Mouse (Mus musculus): ENCODE results near the gene Serhl.

DNA sequence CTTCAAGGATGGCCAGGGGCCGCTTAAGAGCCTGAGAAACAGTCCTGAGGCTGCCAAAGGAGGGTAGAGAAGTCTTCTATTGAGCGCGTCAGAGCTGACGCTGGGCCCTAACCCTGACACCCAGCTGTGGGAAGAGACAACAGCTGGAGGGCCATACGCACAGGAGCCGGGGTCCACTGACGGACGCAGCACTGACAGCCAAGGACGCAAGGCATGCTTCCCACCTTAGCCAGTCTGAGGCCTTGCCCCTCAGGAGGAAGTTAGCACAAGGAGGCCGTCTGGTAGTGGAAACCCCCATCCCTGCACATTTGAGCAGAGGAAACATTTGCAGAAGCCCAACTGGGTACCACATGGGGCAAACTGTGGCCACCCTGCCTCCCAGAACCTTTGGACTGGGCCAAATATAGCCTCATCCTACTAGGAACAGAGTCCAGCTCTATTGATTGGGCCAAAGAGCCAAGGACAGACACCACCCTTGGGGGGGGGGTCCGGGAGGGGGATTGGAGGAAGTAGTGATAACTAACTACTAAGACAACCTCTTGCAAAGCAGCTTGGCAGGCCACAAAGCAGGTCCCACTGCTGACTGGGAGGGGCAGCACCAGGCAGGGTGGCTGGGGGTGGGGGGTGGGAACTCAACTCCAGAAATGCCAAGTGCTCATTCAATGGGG is 73.6 kb downstream of the Serhl start:
- TF ChIP-seq CTCF (IDR thresholded peaks at IDR 0.05; ENCODE audit: control insufficient read depth, insufficient read depth, insufficient replicate concordance, low read depth, low read length), result no peak
- TF ChIP-seq POLR2A (IDR thresholded peaks at IDR 0.05; ENCODE audit: control insufficient read depth, low read depth, low read length), result no peak
